Mouse (Mus musculus) naive thymus-derived CD4-positive, alpha-beta T cell, adult 2 months (primary cell): ENCODE measurements around the gene Dlg2.

Experiments
- DNase-seq: peaks from one replicate; pipeline ENCODE4 v3.0.0-alpha.2; 2011; ENCODE audit warnings: low read depth

Gene Dlg2

GRCm38 (mm10) chr7:91767648-91768047 lies 1291.2 kb downstream of the Dlg2 start:
- DNase-seq: no peak

DNA sequence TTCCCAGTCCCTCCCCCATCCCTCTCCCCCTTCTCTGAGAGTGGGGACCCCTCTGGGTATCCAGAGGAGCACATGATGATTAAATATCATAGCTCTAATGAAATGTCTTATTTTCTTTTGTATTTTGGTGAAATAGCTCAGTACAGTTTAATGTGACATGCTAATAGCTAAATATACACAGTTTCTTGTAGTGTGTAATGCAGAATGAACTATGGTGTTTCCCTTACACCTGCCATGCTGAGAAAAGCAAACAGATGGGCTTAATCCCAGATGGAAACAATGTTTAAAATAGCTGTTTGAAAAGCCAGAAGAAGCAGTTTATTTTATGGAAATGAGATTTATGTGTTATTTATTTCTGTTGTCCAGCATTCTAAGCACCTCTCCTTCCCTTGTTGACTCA lies 1302.2 kb downstream of the Dlg2 start:
- DNase-seq: no peak

DNA sequence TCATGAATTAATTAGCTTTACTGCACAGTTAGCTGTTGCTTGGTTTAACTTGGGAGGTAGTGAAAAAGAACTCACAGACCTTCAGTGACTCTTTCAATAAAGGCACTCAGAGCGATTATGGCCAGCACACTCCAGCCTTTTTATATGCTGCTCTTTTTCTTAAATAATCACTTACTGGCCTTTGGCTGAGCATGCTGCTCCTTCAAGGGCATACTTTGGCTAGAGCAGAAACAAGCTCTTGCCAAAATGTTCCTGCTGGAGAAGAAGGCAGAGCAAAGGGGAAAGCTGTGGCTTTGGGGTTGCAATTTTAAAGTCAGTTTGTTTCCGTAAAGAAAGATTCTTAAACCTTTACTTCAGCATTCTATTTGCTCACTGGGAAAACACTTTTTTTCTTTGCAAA lies 1308.1 kb downstream of the Dlg2 start:
- DNase-seq: no peak

DNA sequence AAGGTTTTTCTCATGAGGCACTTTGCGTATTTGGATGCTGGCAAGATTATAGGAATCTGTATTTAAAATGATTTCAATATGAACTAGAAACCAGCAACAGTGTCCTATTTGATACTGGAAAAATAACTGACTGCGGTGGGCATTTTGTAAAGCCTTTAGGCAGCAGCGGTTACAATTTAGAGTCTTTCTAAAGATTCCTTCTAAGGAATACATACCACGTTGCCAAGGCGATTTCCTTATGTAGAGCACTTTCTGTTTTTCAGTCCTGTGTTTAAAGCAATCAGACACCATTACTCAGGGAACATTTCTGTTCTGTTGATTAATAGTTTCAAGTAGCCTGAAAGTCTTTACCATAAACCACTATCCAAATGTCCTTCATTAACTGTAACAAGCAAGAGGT lies 1309.0 kb downstream of the Dlg2 start:
- no peak for DNase-seq

DNA sequence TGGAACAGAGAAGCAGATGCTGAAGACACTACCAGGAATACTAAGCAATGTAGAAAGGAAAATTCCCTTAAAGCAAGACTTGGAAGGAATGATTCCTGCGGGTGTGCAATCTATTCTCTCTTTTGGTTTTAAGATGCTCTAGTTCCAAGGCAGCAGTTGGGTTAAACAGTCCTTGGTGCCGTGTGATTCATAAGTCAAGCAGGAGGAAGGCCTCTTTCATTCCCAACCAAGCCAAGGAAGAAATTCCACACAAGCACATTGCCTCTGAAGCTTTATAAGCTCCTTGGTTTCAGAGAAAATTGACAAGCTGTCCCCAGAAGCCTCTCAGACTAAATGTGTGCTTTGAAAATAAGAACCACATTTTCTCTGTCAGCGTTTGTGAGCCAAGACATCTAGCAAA lies 1309.4 kb downstream of the Dlg2 start:
- no peak for DNase-seq

- no peak for DNase-seq
These were observed 1314.6 kb downstream of the Dlg2 start for GRCm38 (mm10) chr7:91790949-91791564.

GRCm38 (mm10) chr7:91806632-91807031 lies 1330.2 kb downstream of the Dlg2 start:
- DNase-seq: no peak

DNA sequence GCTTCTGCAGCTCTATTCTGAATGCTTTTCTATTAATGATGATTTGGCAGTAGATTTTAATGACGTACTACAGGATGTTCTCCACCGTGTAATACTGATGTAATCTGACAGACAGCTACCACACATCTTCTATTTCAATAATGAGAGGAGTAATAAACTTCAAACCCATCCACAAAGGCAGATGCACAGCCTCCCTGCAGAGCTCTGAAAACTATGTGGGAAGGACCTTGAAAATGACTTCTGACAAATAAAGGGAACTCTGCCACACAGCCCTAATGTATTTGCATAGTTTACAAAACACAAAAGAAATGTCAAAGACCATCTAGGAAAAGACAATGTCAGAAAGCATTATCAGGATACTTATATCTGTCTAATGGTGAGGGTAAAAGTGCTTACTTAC lies 1334.3 kb downstream of the Dlg2 start:
- no peak for DNase-seq

- no peak for DNase-seq
These were observed 1341.5 kb downstream of the Dlg2 start for GRCm38 (mm10) chr7:91818004-91818403.

GRCm38 (mm10) chr7:91832207-91832606 lies 1355.7 kb downstream of the Dlg2 start:
- DNase-seq: no peak

DNA sequence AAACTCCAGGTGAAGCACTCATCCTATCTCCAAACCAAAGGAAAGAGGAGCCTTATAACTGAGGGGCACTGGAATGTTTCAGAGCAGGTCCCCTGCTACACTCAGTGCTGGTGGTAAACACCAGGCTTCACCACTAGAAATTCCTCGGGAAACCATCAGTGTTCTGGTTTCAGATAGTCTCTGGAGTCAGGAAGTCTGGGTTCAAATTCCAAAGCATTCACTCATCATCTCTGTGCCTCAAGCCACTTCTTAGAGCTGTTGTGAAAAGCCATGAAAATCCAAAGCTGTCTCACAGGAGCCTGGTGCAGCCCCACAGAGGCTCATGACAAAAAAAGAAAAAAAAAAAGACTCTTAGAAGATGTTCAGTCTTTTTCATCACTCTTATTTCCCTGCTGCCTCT lies 1369.3 kb downstream of the Dlg2 start:
- DNase-seq: no peak

DNA sequence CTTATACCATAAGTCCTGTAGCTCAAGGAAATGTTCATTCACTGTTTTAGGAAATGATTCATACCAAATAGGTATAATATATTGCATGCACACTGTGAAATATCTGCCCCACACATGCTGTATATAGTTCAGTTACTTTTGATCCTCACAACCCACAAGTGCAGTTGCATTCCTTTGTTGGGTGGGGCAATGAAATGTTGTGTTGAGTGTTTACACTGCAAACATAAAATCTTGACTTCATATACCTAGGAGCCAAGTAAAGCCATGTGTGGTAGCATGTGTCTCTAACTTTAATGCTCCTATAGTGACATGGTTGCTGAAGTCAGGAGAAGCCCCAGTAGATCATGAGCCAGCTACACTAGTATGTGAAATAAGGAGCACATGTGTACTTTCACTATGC lies 1372.9 kb downstream of the Dlg2 start:
- DNase-seq: no peak

- DNase-seq: no peak
These were observed 1377.2 kb downstream of the Dlg2 start for GRCm38 (mm10) chr7:91853653-91854052.

DNA sequence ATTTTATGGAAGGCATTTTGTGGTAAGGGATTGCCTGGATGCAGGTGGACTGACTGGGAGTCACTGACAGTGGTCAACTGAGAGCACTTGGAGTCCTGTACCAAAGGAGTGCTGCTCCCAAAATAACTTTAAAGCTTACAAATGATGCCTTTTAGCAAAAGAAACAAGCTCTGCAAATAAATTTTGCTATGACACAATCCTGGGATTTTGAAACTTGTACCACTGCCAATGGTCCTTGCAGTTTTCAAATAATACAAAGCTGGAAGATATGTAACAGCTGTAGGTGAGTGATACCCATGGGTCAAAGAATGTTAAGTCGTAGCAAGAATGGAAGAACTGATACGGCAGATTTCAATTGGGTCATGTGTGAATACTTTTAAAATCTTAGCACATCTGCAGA lies 1380.5 kb downstream of the Dlg2 start:
- DNase-seq: no peak

DNA sequence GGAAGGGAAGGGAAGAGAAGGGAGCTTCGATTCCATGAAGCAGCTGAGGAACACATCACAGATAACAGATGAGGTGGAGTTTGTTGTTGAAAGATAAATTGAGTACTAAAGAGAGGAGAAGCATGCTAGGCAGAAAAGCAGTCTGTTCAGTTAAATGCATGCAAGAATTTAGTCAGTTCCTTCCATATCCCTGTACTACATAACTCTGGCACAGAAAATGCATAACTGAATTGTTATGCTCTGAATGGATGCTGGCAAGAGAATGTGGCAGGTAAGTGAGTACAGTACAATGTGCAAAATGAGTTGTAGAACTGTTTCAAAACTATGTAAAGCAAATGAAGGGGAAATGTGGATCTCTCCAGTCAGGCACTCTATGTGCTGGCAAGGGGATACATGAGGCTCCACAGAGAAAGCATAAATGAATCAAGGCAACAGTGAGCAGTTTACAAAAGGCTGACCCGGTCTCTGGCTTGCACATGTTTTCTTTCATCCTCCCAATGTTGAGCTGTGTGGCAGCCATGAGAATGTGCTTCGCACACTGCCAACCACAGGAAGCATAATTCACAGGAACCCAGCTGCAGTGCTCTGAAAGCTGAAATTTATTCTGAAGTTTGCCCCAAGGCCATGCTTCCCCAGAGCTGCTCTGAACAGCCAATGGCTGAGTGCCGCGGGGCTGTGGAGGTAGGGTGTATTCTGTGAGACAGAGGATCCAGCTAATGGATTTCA lies 1386.5 kb downstream of the Dlg2 start:
- DNase-seq: no peak

DNA sequence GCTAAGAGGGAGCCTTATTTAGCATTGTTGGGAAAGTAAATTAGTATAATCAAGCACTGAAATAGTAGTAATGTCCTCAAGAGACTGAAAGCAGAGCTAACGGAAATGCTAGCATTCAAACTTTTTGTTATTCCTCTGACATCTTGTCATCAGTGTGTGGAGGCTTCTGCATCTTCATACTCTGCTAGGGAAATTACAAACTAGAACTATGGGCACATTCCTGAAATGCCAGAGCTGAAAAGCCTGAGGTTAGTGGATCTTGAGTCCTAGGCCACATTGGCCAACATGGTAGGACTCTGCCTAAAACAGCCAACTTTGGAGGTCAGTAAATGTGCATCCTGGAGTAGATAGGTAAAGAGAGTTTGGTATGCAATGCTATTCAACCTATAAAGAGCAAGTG lies 1392.4 kb downstream of the Dlg2 start:
- DNase-seq: no peak

DNA sequence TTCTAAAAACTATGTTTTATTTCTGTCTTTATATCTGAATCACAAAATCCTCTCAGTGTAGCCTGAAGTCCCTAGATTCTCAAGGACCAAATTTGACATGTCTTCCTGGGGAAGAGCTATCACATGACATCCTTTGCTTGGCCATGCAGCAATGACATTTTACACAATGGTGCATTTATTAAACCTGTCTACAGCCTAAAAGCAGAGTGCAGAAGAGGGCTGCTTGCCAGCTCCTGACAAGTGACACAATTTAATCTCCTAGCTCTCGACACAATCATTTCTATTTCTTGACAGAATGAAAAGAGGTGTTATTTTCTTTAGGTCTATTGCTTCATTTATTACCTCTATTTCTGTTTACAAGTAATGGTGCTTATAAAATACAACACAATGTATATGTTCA lies 1400.4 kb downstream of the Dlg2 start:
- no peak for DNase-seq

GRCm38 (mm10) chr7:91877804-91878203 lies 1401.3 kb downstream of the Dlg2 start:
- DNase-seq: no peak

DNA sequence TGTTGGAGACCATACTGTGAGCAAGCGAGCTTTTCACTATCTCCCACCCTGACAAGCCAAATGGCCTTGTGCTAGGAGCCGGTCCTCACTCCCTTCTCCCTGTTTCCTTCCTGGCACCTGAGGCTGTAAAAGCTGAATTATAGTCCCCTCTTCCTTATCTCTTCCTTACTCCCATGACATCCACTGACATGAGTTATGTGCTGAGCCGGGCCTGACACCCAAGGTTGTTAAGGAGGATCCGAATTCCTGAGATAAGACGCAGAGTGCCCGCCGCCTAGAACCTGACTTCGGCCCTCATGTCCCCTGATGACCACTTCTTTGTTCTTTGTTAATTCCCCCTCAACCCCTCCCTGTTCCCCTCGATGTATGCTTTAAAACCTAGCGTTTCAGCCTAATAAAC lies 1409.9 kb downstream of the Dlg2 start:
- DNase-seq: no peak

- no peak for DNase-seq
These were observed 1417.5 kb downstream of the Dlg2 start for GRCm38 (mm10) chr7:91893991-91894390.

DNA sequence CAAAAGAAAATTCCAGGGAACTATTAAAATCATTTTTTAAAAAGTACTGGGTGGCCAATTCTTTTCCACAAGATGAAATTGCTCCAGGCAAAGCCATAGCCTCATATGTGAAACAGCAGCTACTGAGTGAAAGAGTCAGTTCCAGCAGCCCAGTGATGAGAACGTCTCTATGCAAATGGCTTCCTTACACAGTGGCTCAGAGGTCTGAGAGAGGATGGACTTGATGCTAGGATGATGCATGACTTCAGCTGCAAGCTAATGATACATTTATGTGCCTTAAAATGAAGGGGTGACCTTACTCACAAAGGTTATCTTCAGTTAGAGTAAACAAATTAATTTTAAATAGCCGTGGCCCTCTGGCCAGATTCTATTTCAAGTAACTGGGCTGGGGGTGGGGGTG lies 1420.5 kb downstream of the Dlg2 start:
- no peak for DNase-seq

DNA sequence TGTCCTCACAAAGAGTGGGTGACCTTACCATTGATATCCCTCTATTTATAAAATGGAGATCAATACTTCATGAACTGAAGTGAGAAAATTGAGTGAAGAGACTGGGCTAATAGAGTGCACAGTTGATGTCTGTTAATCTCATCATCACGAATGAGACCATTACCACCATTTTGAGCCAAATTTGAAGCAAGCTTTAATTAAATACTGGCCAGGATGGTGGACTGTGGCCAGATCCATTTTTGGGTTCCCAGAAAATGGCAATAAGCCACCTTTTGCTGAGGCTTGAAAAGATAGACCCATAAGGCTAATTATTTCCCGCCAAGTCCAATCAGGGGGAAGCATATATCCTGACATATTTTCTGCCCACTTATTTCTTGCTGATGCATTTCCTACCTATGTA lies 1421.0 kb downstream of the Dlg2 start:
- DNase-seq: no peak

DNA sequence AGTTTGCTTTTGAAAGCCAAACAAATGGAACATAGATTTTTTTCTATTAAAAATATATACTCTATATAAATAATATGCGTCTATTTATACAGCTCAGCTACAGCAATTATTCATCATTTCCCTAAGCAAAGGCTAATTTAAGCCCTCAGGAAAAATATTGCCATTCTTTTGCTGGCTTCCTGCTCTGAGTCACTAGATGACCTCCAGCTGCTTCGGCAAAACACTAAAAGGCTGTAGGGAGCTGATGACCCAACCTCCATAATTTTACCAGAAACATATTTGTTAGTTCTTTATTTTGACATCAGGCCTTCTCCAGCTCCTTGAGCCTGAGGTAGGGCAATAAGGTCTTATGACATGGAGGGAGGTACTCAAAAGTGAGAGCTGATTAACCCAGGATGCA lies 1426.0 kb downstream of the Dlg2 start:
- no peak for DNase-seq

DNA sequence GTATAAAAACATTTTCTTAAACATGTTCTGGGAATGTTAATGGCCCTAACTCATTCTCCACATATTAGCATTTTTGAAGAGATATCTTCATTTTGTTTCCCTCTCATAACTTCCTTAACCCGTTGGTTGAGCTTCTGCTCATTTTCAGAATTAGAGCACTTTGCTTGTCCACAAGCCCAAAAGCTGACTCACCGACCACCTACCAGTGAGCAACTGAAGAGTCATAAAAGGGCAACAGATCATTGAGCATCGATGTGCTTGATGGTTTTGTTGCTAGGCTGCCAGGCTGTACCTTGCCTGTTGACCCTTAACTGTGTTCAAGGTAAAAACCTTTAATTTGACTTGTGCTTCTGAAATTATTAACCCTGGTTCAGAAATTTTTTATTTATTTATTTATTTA lies 1440.3 kb downstream of the Dlg2 start:
- no peak for DNase-seq
